Mouse (Mus musculus): ENCODE data around the gene Fnd3c2. TPM values are rescaled to one million over a fixed set of nuclear protein-coding genes. Genes with fewer than 3 reads are reported as not detected.

Fnd3c2 gene
- polyA plus RNA-seq, 1 experiment from 2014 or later = not detected

- Histone ChIP-seq H3K27ac (replicated peaks) (peak within 1 kb of the TSS; percentile 84), H3K4me3 (replicated peaks) (peak within 1 kb of the TSS; percentile 63), H3K27me3 (0 out of 2 replicates have a peak, but pooled peaks cover 3% of the 10 kb centered on the region), H3K4me1 (replicated peaks) (peaks cover 19% of the 10 kb centered on the region), H3K36me3 (replicated peaks) (no peaks in the 10 kb centered on the region), H3K9me3 (replicated peaks) (no peaks in the 10 kb centered on the region), H3K9ac (peak within 1 kb of the TSS; percentile 59), H3K4me2 (peak within 1 kb of the TSS; percentile 73)
- peak; percentile 97 for ATAC-seq (ENCODE audit: insufficient read depth)
- WGBS (ENCODE audit: insufficient replicate concordance) = 11% methylated on average over 54 of the region's 55 CpGs
These were observed 68.2 kb downstream of the Fnd3c2 start, which contains the start of gene Pgk1 for GRCm38 (mm10) chrX:106186713-106187649. Gene Pgk1 (plus strand): TSS chrX:106187100.

- H3K27ac ChIP-seq (replicated peaks) = no peak overlapping the region
These were observed 69.5 kb downstream of the Fnd3c2 start for GRCm38 (mm10) chrX:106185706-106186105.

More at GRCm38 (mm10) chrX:106185706-106186105, 69.5 kb downstream of the Fnd3c2 start:
- WGBS (ENCODE audit: insufficient replicate concordance) = 38% methylated on average over 4 of the region's 5 CpGs
- peaks cover 19% of the 10 kb centered on the region for H3K4me1 ChIP-seq (replicated peaks)
- no peaks in the 10 kb centered on the region for H3K9me3 ChIP-seq (replicated peaks)
- no peak for ATAC-seq (ENCODE audit: insufficient read depth)
- 0 out of 2 replicates have a peak overlapping the region, but pooled peaks have one; percentile 73 for H3K4me2 ChIP-seq
- H3K27me3 ChIP-seq = 0 out of 2 replicates have a peak, but pooled peaks cover 3% of the 10 kb centered on the region
- no peak overlapping the region for H3K4me3 ChIP-seq (replicated peaks)
- no peak overlapping the region for H3K9ac ChIP-seq
- H3K36me3 ChIP-seq (replicated peaks) = no peaks in the 10 kb centered on the region

Other genes with a start within 250 kb of the Fnd3c2 start
- 29.1 and 30.3 TPM in 2 replicates for gene Magt1, start 243.5 kb downstream of the Fnd3c2 start, polyA plus RNA-seq (2015; fragmentation: Nextera tagmentation; extraction: Ambion mirVana)
- gene Cox7b, start 239.7 kb downstream of the Fnd3c2 start, polyA plus RNA-seq (2015; fragmentation: Nextera tagmentation; extraction: Ambion mirVana) = 205 and 265 TPM in 2 replicates
- 9.4 and 11.5 TPM in 2 replicates for gene Atp7a, start 228.1 kb downstream of the Fnd3c2 start, polyA plus RNA-seq (2015; fragmentation: Nextera tagmentation; extraction: Ambion mirVana)
- gene Tlr13, start 112.2 kb downstream of the Fnd3c2 start, polyA plus RNA-seq (2015; fragmentation: Nextera tagmentation; extraction: Ambion mirVana) = 1.4 TPM in 2 replicates
- gene Pgk1, start 68.3 kb downstream of the Fnd3c2 start, polyA plus RNA-seq (2015; fragmentation: Nextera tagmentation; extraction: Ambion mirVana) = 163 and 170 TPM in 2 replicates
- gene Taf9b, start 34.2 kb downstream of the Fnd3c2 start, polyA plus RNA-seq (2015; fragmentation: Nextera tagmentation; extraction: Ambion mirVana) = 4.2 and 4.3 TPM in 2 replicates
- gene Fndc3c1, start 230.0 kb upstream of the Fnd3c2 start, polyA plus RNA-seq (2015; fragmentation: Nextera tagmentation; extraction: Ambion mirVana) = 0.21 and 0.55 TPM in 2 replicates

Measured in liver, embryonic 15.5 days (tissue).